Mouse (Mus musculus) hindlimb bud, embryonic 11.5 days (tissue): ENCODE results near the gene Car2.

Experiments used
- DNase-seq: peaks from one replicate; pipeline ENCODE4 v3.0.0-alpha.2; 2012; ENCODE audit warnings: low read depth, low spot score; ENCODE audit errors: extremely low spot score

The Car2 gene

GRCm38 (mm10) chr3:14886102-14887098, at the start of gene Car2:
Car2 (plus strand) TSS chr3:14886273.
- no peak for DNase-seq

- no peak for DNase-seq
Observed at GRCm38 (mm10) chr3:14838936-14839335, 47.1 kb upstream of the Car2 start.

- DNase-seq, result no peak
Observed at GRCm38 (mm10) chr3:14839466-14840118, 46.5 kb upstream of the Car2 start.

GRCm38 (mm10) chr3:14848587-14849254, 37.4 kb upstream of the Car2 start:
- no peak for DNase-seq

GRCm38 (mm10) chr3:14853966-14854365, 32.1 kb upstream of the Car2 start:
- DNase-seq, result no peak

GRCm38 (mm10) chr3:14854446-14854845, 31.6 kb upstream of the Car2 start:
- no peak for DNase-seq

- no peak for DNase-seq
Observed at GRCm38 (mm10) chr3:14857874-14858273, 28.2 kb upstream of the Car2 start.

- no peak for DNase-seq
Observed at GRCm38 (mm10) chr3:14860291-14860690, 25.8 kb upstream of the Car2 start.

- no peak for DNase-seq
Observed at GRCm38 (mm10) chr3:14861165-14861564, 24.9 kb upstream of the Car2 start.

GRCm38 (mm10) chr3:14861787-14862186, 24.3 kb upstream of the Car2 start:
- DNase-seq, result no peak

- DNase-seq, result no peak
Observed at GRCm38 (mm10) chr3:14862654-14863021, 23.4 kb upstream of the Car2 start.

GRCm38 (mm10) chr3:14863022-14863711, 22.9 kb upstream of the Car2 start, which contains the start of gene Car3:
Car3 (plus strand) TSS chr3:14863512.
- no peak for DNase-seq

GRCm38 (mm10) chr3:14863922-14864321, 22.2 kb upstream of the Car2 start:
- no peak for DNase-seq

GRCm38 (mm10) chr3:14865941-14866340, 20.1 kb upstream of the Car2 start:
- DNase-seq, result no peak

GRCm38 (mm10) chr3:14869779-14870178, 16.3 kb upstream of the Car2 start:
- no peak for DNase-seq

GRCm38 (mm10) chr3:14870528-14870927, 15.5 kb upstream of the Car2 start:
- DNase-seq, result no peak

- DNase-seq, result no peak
Observed at GRCm38 (mm10) chr3:14871386-14871785, 14.7 kb upstream of the Car2 start.

- no peak for DNase-seq
Observed at GRCm38 (mm10) chr3:14874402-14875040, 11.6 kb upstream of the Car2 start.

- no peak for DNase-seq
Observed at GRCm38 (mm10) chr3:14876325-14876918, 9.7 kb upstream of the Car2 start.
